Mouse (Mus musculus): ENCODE measurements at regions not wholly inside any gene's neighbourhood (a gene's known extent, or its start where the extent isn't known, plus 50 kb on each side); places are given as distances from the start of the nearest gene placed in this dataset.

DNA sequence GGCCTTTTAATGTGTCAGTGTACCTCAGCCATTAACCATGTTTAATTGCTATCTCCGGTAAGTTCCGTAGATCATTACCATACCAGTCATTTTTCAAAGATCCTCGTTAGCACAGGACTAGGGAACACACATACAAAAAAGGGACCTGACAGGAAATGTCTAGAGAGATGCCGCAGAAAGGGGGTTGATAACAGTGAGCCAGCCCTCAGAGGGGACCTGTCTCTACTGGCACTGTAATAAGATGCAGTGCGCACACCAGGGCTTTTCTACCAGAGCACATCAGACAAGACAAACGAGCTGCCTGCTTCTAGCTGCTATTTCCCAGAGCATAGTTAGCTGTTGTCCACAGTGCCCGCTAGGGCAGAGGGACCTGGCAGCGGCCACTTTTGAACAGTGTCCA lies 199.1 kb downstream of the Sox11 start:
- DNase-seq (ENCODE audit: low spot score in 2 of 2), result no peak

DNA sequence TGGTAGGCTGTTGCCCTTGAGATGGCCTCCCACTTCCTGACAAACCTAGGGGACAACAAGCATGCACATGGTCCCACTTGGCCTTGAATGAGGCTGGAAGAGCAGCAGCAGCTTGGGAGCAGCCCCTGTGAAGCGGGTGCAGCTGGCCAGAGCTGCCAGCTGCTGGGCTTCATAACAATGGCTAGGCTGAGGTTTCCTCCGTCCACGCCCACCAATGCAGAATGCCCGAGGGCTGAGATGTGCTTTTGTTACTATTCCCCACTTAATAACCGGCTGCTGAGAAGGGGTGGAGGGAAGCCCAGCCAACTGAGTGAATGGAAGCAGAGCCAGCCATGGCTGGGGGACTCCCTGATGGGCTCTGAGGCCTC lies 202.1 kb downstream of the Sox11 start:
- peak in 1 of 2 experiments; percentile 31 for DNase-seq (ENCODE audit: low spot score in 2 of 2)

DNA sequence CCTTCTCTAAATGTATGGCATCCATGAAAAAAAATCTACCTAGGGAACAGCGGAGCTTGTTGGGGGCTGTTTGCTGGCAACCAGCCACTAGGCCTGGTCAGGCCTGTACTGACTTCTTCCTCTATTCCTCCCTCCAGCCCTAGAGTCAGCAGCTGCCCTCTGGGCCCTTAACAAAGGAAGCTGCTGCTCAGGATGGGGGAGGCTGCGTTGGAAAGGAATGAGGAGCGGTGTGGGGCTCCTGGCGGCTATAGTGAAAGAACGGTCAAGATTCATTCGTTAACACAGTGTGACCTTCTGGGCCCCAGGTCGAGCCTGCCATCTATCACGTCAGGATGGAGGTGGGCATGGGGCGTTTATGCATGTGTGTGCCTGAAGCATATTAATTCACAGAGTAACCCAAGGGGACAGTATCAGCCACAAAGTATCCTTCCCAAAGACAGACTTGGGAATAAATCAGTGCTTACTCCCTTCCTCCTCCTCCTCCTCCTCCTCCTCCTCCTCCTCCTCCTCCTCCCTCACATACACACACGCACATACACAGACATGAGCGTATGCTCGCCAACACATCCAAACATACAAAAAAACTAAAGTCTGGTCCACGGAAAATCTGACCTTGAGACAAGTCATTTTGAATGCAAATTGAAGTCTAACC lies 202.6 kb downstream of the Sox11 start:
- DNase-seq (ENCODE audit: low spot score in 2 of 2), result no peak

DNA sequence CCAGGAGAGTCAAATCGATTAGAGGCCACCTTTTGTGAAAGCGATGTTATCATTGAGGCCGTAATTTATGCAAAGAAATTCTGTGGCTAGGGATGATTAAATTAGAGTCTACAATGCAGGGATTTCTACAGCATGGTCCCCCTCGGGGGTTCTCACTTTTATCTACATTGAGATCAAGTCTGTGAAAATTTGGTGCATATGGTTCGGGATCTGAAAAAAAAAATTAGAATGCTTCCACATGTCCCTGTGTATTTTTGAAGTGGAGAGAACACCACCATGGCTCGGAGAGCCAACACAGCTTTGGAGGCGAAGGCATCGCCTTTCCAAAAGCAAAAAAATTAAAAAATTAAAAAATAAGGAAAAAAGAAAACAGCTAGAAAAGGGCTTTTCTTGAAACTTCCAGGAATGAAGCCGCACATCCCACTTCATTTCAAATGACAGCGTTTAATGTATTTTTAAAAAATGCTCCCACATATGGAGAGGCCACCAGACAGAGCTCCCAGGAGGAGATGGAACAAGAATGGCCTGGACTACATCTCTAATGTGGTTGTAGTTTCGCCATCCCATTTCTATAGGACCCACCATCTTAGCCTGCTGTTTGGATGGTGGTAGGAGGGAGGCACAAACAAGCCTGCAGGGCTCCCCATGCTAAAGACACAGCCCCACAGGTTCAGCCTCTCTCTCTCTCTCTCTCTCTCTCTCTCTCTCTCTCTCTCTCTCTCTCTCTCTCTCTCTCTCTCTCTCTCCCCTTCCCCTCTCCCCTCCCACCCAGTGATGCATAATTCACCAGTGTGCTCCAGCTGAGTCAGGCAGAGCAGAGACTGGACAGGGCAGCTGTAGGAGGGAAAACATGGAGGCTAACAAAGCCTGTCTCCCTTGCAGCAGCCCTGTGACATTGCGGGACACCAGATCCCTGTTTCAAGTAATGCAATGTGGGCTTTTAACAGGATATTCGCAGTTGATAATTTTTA lies 203.4 kb downstream of the Sox11 start:
- DNase-seq (ENCODE audit: low spot score in 2 of 2), result no peak

DNA sequence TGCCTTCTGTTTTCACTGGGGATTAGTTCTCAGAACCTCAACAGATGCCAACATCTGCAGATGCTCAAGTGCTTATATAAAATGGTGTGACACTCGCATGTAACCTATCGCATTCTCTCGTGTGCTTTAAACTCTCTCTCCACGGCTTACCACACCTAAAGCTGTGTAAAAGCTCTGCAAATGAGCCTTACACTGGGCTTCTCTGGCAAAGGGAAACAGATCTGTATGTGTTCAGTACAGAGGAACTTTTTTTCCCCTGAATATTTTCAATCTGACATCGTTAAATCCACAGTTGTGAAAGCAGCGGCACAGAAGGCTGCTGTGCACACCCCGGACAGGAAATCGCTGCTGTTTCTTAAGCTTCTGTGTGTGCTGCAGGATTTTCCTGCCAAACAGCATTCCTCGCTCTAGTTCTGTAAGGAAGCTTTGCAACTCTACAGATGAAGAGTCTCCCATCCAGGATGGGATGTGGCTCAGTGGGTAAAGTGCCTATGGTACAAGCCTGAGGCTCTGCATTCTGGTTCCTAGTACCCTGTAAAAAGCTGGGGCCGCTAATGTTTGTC lies 206.3 kb downstream of the Sox11 start:
- no peak for DNase-seq (ENCODE audit: low spot score in 2 of 2)

DNA sequence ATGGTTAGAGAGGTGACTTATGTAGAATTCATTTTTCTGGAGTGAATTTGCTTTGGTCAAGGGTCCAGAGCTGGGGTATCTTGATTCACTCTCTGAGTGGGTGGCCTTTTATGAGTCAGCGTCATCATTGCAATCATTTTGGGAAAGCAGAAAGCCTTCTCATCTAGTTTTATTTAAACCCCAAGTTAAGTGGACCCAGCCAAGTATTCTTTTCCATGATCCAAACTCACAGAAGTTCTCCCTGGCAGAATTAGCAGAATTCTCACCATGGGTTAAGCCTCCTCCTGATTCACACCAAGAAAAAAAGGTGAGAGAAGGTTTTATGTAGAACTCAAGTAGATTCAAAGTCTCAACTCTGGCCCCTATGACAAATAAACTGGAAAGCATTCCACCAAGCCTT lies 211.8 kb downstream of the Sox11 start:
- DNase-seq (ENCODE audit: low spot score in 2 of 2), result no peak

DNA sequence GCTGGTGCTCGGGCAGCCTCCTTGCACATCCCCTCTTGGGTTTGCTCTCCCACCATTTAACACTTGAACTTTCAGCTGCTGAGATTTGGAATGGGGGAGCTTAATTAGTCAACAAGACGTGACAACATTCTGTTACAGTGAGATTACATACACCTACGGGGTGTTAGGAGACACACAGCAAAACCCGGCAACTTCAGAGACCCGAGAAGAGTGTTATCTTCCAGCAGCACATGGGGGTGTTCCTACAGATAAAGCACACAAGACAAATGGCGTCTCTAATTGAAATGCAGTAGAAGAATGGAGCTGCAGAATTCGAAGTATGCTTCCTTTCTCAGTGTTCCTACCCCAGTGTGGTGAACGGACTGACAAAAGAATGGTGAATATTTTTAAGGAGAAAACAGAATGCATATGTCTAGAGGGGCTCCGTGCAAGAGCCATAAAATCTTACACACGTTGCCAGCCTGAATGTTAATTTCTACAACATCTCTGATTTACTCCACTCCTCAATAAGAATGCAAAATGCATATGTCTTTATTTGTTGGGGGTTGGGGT lies 215.2 kb downstream of the Sox11 start:
- DNase-seq (ENCODE audit: low spot score in 2 of 2), result no peak

DNA sequence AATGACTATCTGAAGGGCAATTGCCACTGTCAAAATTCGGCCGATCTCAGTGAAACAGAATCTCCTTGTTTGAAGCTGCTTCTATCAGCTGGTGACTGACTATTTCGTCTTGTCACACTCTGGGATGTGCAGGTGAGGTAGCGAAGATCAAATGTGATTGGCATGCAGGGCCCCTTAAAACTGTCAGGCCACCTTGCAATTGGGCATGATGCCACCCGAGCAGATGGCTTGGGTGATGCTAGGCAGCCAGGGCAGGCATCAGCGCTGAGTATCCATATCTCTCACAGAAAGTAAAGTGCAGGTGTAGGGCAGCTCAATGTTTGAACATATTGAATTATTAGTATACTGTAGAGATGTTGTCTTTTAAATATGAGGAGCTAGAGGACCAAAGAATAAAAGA lies 223.8 kb downstream of the Sox11 start:
- no peak for DNase-seq (ENCODE audit: low spot score in 2 of 2)

DNA sequence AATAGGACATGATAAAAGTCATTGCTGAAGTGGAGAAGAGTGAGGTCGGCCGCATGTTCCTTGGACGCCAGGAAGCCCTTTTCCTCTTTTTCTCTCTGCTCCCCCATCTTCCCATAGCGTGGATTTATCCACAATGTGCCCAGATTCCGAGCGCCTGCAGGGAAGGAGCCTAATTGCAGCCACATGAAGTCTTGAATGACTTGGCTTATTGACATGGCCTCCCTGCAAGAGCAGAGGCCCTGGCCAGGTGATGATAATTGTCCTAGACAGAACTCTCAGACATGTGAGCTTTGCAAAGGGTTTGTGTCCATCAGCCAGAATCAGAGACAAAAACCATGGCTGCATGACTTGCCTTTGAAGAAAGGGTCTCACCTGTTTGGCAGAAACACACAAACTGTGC lies 227.0 kb downstream of the Sox11 start:
- DNase-seq (ENCODE audit: low spot score in 2 of 2), result no peak

DNA sequence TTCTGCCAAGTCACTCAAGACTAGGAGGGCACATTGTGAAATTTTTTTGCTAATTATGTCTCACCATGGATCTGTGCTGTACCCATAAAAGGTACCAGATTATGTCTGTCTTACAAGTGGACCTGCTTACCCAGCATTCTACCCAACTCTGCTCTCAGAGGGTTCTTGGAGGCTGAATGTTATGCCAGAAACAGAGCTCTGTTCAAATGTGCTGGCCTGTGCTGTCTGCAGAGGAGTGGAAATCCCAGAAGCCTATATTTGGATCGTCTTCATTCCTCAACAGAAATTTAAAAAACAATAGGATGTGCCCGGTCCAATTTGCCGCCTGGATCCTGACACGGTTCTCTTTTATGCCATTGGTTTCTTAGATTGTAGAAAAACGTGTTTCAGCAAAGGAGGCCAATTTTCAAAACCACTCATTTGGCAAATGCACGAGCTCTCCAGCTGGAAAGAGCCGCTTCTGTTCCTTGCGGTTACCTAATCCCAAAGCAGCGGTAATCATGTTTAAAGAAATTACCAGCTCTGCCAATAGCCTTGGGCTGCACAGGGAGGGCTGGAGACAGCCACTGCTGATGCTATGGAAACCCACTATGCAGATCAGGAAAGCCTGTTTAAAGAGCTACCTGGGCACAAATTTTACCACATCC lies 237.3 kb downstream of the Sox11 start:
- peak in 1 of 2 experiments; percentile 32 for DNase-seq (ENCODE audit: low spot score in 2 of 2)

DNA sequence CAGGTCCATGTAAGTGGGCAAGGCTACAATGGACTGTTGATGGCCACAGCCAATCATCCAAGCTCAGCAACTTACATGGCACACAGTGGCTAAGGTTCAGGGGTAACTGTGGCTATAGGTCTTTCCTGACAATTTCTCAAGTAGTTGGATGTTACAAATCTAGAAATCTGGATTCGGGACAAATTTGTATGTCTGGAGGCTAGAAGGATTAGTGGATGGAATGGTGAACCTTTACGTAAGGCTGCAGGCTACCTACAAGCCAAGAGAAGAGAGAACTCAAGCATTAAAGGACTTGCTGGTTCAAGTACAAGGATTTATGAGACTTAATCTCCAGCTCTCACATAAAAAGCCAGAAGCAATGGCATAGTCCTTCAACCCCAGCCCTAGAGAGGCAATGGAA lies 239.4 kb downstream of the Sox11 start:
- DNase-seq (ENCODE audit: low spot score in 2 of 2), result no peak

DNA sequence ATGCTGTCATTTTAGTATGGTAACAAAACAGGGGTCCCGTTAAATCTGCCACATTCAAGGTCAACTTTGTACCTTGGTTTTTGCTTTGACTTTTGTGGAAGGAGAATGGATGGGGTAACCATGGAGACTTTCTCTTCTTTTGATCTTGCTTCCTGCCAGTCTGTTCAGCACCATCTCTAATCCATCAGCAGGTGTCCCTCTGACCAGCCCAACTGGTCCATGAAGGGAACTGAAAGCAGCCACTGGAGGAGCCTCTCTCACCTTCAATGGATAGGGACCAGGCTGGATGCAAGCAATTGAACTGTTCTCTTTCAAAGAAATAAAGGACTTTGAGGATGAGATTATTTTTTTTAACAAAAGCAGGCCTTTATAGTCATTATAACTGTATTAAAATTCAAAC lies 253.2 kb downstream of the Sox11 start:
- no peak for DNase-seq (ENCODE audit: low spot score in 2 of 2)

DNA sequence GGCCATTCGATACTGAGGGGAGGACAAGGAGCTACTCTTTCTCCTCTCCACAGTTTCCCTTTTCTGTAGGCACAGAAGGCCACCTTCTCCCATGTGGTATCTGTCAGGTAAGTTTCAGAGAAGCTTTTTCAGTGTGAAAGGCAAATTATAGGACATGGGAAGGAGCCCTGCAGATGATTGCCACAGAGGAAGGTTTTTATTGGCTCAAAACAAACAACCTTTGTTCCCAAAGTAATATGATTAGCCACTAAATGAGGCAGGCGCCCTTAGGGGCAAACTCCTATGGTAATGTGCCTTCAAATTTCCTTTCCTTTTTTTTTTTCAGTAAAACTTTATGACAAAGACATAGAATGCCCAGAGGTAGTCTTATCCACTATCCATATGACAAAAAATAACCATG lies 256.5 kb downstream of the Sox11 start:
- no peak for DNase-seq (ENCODE audit: low spot score in 2 of 2)

DNA sequence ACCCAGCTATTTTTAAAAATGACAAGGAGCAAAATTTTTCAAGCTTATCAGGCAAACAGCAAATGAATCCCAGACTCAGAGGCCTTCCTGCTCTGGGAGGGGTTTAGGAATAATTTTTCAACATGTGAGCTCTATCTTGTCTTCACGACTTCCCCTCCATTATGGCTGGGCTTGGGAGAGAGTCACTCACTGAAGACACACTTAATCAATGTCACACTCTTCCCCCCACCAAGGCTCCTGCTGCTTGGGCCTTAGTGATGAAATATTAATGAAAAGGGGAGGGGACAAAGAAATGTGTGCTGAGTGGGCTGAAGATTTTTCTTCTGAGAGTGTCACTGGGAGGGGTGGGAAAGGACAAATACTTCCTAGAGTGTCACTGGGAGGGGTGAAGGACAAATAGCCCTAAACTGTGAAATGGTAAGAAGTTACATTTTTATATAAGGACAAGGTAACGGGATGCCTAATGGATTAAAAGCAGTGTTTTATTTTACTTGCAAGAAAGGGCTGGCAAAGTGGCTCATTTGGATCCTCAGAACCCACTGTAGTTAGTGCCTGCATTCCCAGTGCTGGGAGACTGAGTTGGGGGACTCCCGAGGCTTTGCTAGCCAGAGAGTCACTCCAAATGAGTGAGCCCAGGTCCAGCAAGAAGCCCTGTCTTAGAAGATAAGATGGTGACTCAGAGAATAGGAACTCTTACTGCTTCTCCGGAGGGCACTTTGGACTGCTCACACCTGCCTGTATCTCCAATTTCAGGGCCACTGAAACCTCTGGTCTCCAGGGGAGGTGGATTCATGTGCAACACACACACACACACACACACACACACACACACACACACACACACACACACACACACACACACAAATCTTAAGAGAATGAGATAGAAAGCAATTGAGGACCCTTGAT lies 258.5 kb downstream of the Sox11 start:
- no peak for DNase-seq (ENCODE audit: low spot score in 2 of 2)

DNA sequence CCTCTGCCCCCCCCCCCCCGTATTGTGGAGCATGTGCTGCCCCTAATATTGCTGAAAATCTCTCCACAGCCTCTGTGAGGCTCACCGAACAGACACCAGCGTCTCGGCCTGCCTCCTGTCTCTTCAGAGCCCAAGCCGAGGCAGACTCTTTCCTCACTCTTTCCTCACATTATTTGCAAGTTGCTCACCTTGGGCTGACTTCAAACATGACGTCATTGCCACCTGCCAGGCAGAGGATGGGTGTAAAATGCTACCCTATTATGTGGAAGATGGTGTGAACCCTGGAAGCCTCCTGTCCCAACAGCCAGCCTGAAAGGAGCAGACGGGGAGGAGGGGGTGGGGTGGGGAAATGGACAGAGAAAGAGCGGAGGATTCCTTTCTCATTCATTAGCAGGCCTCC lies 259.3 kb downstream of the Sox11 start:
- no peak for DNase-seq (ENCODE audit: low spot score in 2 of 2)

DNA sequence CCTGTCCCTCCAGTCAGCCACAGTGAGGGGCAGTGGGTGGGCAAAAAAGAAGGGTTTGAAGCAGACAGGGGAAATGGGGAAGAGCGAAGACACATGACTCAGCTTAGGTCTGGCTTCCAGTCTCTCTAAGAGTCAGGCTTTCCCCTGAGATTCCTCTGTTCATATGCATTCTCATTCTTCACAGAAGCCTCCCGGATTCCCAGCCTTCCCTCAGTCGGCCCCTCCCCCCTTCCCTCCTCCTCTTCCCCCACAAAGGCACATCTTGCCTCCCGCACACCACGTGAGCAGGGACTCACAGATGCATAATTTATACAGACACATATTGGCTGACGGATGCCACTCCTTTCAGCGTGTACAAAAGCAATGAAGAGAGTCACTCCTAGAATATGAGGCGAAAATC lies 259.8 kb downstream of the Sox11 start:
- peak; percentile 66 to 69 for DNase-seq (ENCODE audit: low spot score in 2 of 2)

DNA sequence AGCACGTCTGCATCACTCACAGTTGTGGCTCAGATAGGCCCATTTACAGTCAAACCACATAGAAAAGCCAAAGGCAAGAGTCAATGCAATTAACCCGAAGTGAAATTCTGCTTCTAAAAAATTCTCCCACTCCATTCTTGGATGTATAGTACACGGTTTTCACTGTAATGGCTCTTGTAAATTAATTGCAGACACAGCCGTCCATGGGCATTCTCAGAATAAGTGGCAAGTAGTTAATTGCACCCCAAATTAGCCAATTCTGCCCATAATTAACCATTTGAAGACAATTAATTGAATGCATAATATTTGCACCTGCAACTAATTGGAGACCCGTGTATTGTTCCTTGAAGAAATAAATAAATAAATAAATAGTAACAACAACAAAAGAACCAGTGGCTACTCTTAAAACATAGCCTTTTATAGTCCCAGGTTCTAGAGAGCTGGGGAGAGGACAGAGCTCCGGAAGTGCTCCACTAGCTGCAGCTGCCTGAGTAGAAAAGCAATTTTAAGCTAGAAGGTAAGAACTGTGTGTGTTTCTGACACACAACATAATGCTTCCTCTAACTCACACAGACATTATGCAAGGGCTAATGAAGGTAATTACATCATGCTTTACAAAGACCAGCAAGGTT lies 266.2 kb downstream of the Sox11 start:
- no peak for DNase-seq (ENCODE audit: low spot score in 2 of 2)

DNA sequence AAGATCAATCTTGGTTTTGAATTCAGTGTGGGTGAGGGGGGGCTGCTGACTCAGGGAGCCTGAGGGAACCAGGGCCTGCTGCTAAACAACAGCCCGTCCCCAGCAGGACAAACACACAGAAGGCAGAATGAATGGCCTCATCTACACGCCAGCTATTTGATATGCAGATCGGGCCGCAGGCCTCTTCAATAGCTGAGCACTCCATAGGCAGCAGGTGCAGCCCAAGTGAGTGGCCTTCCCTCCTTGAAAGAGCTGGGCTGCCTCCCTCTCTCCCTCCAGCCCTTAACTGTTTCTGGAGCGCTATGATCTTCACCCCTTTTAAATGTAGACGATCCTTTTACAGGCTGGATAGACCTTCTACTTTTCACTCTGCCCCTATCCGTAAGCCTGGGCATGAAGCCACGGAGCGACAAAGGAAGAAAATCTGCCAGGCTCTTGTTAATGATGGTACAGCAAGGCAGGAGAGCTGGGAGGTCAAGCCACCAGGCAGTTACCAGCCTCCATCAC lies 277.3 kb downstream of the Sox11 start:
- DNase-seq (ENCODE audit: low spot score in 2 of 2), result no peak

DNA sequence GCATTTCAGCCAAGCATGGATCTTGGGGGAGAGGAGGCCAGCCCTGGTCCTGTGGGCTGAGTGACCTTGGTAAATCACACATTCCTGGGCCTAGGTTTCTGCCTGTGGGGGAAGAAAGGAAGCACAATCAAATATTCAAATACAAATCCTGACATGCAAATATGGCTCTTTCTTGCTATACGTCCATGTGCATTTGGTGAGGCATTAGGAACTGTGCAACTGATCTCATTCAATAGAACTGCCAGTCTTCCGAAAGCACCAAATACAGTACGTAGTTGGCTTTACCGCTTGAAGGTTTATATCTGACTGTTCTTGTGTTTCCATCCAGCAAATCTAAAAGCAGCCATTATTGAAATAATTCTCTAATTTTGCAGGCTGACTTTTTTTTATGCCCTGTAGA lies 278.9 kb downstream of the Sox11 start:
- no peak for DNase-seq (ENCODE audit: low spot score in 2 of 2)

DNA sequence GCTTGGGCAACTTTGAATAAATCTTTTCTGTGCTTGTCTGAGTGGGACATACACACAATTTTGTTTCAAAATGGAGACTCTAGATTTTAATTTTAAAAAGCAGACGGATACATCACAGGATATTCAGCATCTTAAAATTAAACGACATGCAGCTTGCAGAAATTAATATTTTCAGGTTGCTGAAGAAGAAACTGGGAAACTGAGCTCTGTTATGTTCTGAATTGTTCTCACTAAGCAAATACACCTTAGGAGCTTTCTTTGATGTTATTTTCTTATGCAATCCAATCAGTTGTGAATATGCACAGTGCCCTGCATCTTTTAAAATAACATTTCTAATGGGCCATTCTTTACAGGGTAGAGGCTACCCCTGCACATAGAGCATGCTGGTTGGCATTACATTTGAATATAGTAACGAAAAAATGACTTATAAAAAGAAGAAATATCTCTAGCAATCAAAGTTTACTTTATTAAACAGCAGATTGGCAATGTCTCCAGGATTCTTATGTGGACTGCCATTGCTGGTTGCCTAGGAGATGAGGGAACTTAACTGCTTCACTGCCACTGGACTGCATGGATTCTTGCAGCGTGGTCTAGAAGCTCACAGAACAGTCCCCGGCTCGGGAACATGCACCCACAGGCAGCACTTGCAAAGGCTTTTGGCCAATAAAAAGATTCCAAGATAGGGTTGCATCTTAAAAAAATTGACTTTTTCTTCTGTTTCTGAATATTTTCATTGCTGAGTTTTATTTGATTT lies 279.7 kb downstream of the Sox11 start:
- no peak for DNase-seq (ENCODE audit: low spot score in 2 of 2)
